Mouse (Mus musculus): ENCODE results near the gene B4gat1. TPM values are rescaled to one million over a fixed set of nuclear protein-coding genes. Genes with fewer than 3 reads are reported as not detected.

The B4gat1 gene
- total RNA-seq, 1 experiment: 14.1 TPM

- Histone ChIP-seq H3K27ac (ENCODE audit: insufficient read depth, low read depth, low read length, poor library complexity, severe bottlenecking) (no peak overlapping the region), H3K36me3 (ENCODE audit: control insufficient read depth, insufficient read depth, low read length, poor library complexity, severe bottlenecking) (no peaks in the 10 kb centered on the region), H3K4me3 (ENCODE audit: insufficient read depth in 1 of 2, low read depth in 1 of 2, low read length in 2 of 2, poor library complexity in 1 of 2, severe bottlenecking in 1 of 2) (peak overlapping the region in 1 of 2 experiments; percentile 30; a peak in 1 of 4 replicates), H3K4me1 (ENCODE audit: control insufficient read depth in 2 of 2, insufficient read depth in 2 of 2, low read length in 2 of 2, poor library complexity in 1 of 2) (peaks cover 0 to 4% of the 10 kb centered on the region in 2 experiments; a peak in 1 of 4 replicates), H3K9ac (ENCODE audit: insufficient read depth, low read depth, low read length, poor library complexity, severe bottlenecking) (no peak overlapping the region), H3K9me3 (ENCODE audit: control insufficient read depth, insufficient read depth, low read depth, low read length) (no peaks in the 10 kb centered on the region)
- TF ChIP-seq HCFC1 (IDR thresholded peaks at IDR 0.05; ENCODE audit: borderline replicate concordance, insufficient read depth, low read length) (no peak), ZC3H11A (IDR thresholded peaks at IDR 0.05; ENCODE audit: borderline replicate concordance, low read depth, low read length) (no peak), ZNF384 (IDR thresholded peaks at IDR 0.05; ENCODE audit: low read depth, low read length) (no peak), CHD2 (IDR thresholded peaks at IDR 0.05; ENCODE audit: low read depth, low read length) (no peak), MAFK (IDR thresholded peaks at IDR 0.05; ENCODE audit: insufficient read depth, low read depth, low read length) (no peak)
- DNase-seq (ENCODE audit: low read depth, low spot score): no peak
- in situ Hi-C loops (cut with MboI; ENCODE audit: low sequenced_read_pairs in 2 of 2, unreplicated experiment in 2 of 2): loop anchor here in 1 of 2 experiments (25.0 kb wide), 1 partner anchor 353 kb away; the partner anchor contains the start of gene Rce1
Observed at GRCm38 (mm10) chr19:4990716-4991115, 47.9 kb upstream of the B4gat1 start.

GRCm38 (mm10) chr19:4992371-4992770, 46.3 kb upstream of the B4gat1 start:
- Histone ChIP-seq H3K4me3 (ENCODE audit: insufficient read depth in 1 of 2, low read depth in 1 of 2, low read length in 2 of 2, poor library complexity in 1 of 2, severe bottlenecking in 1 of 2) (no peak overlapping the region), H3K9ac (ENCODE audit: insufficient read depth, low read depth, low read length, poor library complexity, severe bottlenecking) (no peak overlapping the region), H3K4me1 (ENCODE audit: control insufficient read depth in 2 of 2, insufficient read depth in 2 of 2, low read length in 2 of 2, poor library complexity in 1 of 2) (peaks cover 0 to 4% of the 10 kb centered on the region in 2 experiments; a peak in 1 of 4 replicates), H3K9me3 (ENCODE audit: control insufficient read depth, insufficient read depth, low read depth, low read length) (no peaks in the 10 kb centered on the region), H3K36me3 (ENCODE audit: control insufficient read depth, insufficient read depth, low read length, poor library complexity, severe bottlenecking) (no peaks in the 10 kb centered on the region), H3K27ac (ENCODE audit: insufficient read depth, low read depth, low read length, poor library complexity, severe bottlenecking) (no peak overlapping the region)
- in situ Hi-C loops (cut with MboI; ENCODE audit: low sequenced_read_pairs in 2 of 2, unreplicated experiment in 2 of 2): loop anchor here in 1 of 2 experiments (25.0 kb wide), 1 partner anchor 355 kb away; the partner anchor contains the start of gene Rce1
- DNase-seq (ENCODE audit: low read depth, low spot score): no peak
- TF ChIP-seq MAFK (IDR thresholded peaks at IDR 0.05; ENCODE audit: insufficient read depth, low read depth, low read length) (no peak), ZC3H11A (IDR thresholded peaks at IDR 0.05; ENCODE audit: borderline replicate concordance, low read depth, low read length) (no peak), HCFC1 (IDR thresholded peaks at IDR 0.05; ENCODE audit: borderline replicate concordance, insufficient read depth, low read length) (0 out of 2 replicates have a peak, but pooled peaks have one; percentile 13), ZNF384 (IDR thresholded peaks at IDR 0.05; ENCODE audit: low read depth, low read length) (no peak), CHD2 (IDR thresholded peaks at IDR 0.05; ENCODE audit: low read depth, low read length) (no peak)

- DNase-seq (ENCODE audit: low read depth, low spot score): no peak
- no peak overlapping the region for H3K27ac ChIP-seq (ENCODE audit: insufficient read depth, low read depth, low read length, poor library complexity, severe bottlenecking)
- in situ Hi-C loops (cut with MboI; ENCODE audit: low sequenced_read_pairs in 2 of 2, unreplicated experiment in 2 of 2): loop anchor here in 1 of 2 experiments (25.0 kb wide), 1 partner anchor 356 kb away; the partner anchor contains the start of gene Rce1
- peaks cover 0 to 7% of the 10 kb centered on the region in 2 experiments; a peak in 1 of 4 replicates for H3K4me1 ChIP-seq (ENCODE audit: control insufficient read depth in 2 of 2, insufficient read depth in 2 of 2, low read length in 2 of 2, poor library complexity in 1 of 2)
- no peaks in the 10 kb centered on the region for H3K9me3 ChIP-seq (ENCODE audit: control insufficient read depth, insufficient read depth, low read depth, low read length)
- no peaks in the 10 kb centered on the region for H3K36me3 ChIP-seq (ENCODE audit: control insufficient read depth, insufficient read depth, low read length, poor library complexity, severe bottlenecking)
- no peak overlapping the region for H3K9ac ChIP-seq (ENCODE audit: insufficient read depth, low read depth, low read length, poor library complexity, severe bottlenecking)
- TF ChIP-seq ZC3H11A (IDR thresholded peaks at IDR 0.05; ENCODE audit: borderline replicate concordance, low read depth, low read length) (no peak), ZNF384 (IDR thresholded peaks at IDR 0.05; ENCODE audit: low read depth, low read length) (no peak), HCFC1 (IDR thresholded peaks at IDR 0.05; ENCODE audit: borderline replicate concordance, insufficient read depth, low read length) (0 out of 2 replicates have a peak, but pooled peaks have one; percentile 7), MAFK (IDR thresholded peaks at IDR 0.05; ENCODE audit: insufficient read depth, low read depth, low read length) (0 out of 2 replicates have a peak, but pooled peaks have one; percentile 19)
- H3K4me3 ChIP-seq (ENCODE audit: insufficient read depth in 1 of 2, low read depth in 1 of 2, low read length in 2 of 2, poor library complexity in 1 of 2, severe bottlenecking in 1 of 2): no peak overlapping the region
Observed at GRCm38 (mm10) chr19:4992904-4993303, 45.7 kb upstream of the B4gat1 start.

- no peaks in the 10 kb centered on the region for H3K9me3 ChIP-seq (ENCODE audit: control insufficient read depth, insufficient read depth, low read depth, low read length)
- no peak for DNase-seq (ENCODE audit: low read depth, low spot score)
- peaks cover 0 to 7% of the 10 kb centered on the region in 2 experiments; a peak in 1 of 4 replicates for H3K4me1 ChIP-seq (ENCODE audit: control insufficient read depth in 2 of 2, insufficient read depth in 2 of 2, low read length in 2 of 2, poor library complexity in 1 of 2)
- TF ChIP-seq MAFK (IDR thresholded peaks at IDR 0.05; ENCODE audit: insufficient read depth, low read depth, low read length) (no peak), ZNF384 (IDR thresholded peaks at IDR 0.05; ENCODE audit: low read depth, low read length) (no peak), HCFC1 (IDR thresholded peaks at IDR 0.05; ENCODE audit: borderline replicate concordance, insufficient read depth, low read length) (no peak)
- no peak overlapping the region for H3K27ac ChIP-seq (ENCODE audit: insufficient read depth, low read depth, low read length, poor library complexity, severe bottlenecking)
- no peaks in the 10 kb centered on the region for H3K36me3 ChIP-seq (ENCODE audit: control insufficient read depth, insufficient read depth, low read length, poor library complexity, severe bottlenecking)
- no peak overlapping the region for H3K9ac ChIP-seq (ENCODE audit: insufficient read depth, low read depth, low read length, poor library complexity, severe bottlenecking)
- H3K4me3 ChIP-seq (ENCODE audit: insufficient read depth in 1 of 2, low read depth in 1 of 2, low read length in 2 of 2, poor library complexity in 1 of 2, severe bottlenecking in 1 of 2): no peak overlapping the region
- in situ Hi-C loops (cut with MboI; ENCODE audit: low sequenced_read_pairs in 2 of 2, unreplicated experiment in 2 of 2): loop anchor here in 1 of 2 experiments (25.0 kb wide), 1 partner anchor 357 kb away; the partner anchor contains the start of gene Rce1
Observed at GRCm38 (mm10) chr19:4994043-4994442, 44.6 kb upstream of the B4gat1 start.

All from ES-E14 (cell line).